Mouse (Mus musculus): ENCODE results near the gene Ankrd17. TPM values are rescaled to one million over a fixed set of nuclear protein-coding genes. Genes with fewer than 3 reads are reported as not detected.

Ankrd17 gene
- total and polyA plus RNA-seq, 2 experiments from 2014 or later, result 23.6 to 61.1 TPM

DNA sequence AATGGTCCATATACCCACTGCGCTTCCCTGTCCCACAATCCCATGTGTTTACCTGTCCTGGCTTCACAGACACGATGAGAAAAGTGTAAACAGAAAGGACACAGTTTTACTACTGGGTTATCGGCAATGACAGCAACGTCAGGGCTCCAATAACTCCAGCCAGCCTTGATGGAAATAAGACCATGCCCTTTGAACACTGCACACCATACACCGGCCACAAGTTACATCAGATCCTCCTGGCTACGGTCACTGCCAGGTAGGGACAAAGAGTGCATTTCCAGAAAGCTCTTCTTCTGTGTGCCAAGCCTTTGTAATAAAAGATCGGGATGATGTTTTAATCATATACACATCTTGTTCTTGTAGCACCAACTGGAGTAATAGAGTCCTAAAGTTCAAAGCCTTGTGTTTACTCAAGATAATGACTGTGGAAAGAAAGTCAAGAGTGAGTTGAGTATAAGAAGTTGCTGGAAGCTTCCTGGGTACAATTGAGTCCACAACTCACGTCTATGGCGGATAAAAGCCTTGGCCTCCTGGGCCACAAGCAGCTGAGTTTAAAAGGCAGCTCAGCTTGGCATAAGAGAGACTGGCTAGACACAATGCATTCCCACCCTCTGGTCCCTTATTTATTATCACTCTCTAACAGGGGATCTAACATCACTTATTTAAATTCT, 163.8 kb downstream of the Ankrd17 start:
- H3K36me3 ChIP-seq (ENCODE audit: insufficient read depth, low read length), result no peaks in the 10 kb centered on the region
- no peaks in the 10 kb centered on the region for H3K27me3 ChIP-seq (ENCODE audit: insufficient read depth, low read length)
- H3K4me2 ChIP-seq (ENCODE audit: low read depth, low read length, poor library complexity, severe bottlenecking), result no peak overlapping the region
- H3K4me1 ChIP-seq (ENCODE audit: insufficient read depth, low read length), result no peaks in the 10 kb centered on the region
- H3K9ac ChIP-seq (replicated peaks; ENCODE audit: low read length, poor library complexity, severe bottlenecking), result no peak overlapping the region
- no peaks in the 10 kb centered on the region for H3K9me3 ChIP-seq (ENCODE audit: low read length)
- no peak for TF ChIP-seq CTCF (IDR thresholded peaks at IDR 0.05)
- no peak overlapping the region for H3K4me3 ChIP-seq (ENCODE audit: low read depth, low read length)
- H3K27ac ChIP-seq (ENCODE audit: low read depth, low read length), result no peak overlapping the region
- 81% methylated on average over 9 of the region's 9 CpGs for WGBS
- DNase-seq (ENCODE audit: low spot score) (no peak), ATAC-seq (ENCODE audit: low FRiP score) (no peak)

DNA sequence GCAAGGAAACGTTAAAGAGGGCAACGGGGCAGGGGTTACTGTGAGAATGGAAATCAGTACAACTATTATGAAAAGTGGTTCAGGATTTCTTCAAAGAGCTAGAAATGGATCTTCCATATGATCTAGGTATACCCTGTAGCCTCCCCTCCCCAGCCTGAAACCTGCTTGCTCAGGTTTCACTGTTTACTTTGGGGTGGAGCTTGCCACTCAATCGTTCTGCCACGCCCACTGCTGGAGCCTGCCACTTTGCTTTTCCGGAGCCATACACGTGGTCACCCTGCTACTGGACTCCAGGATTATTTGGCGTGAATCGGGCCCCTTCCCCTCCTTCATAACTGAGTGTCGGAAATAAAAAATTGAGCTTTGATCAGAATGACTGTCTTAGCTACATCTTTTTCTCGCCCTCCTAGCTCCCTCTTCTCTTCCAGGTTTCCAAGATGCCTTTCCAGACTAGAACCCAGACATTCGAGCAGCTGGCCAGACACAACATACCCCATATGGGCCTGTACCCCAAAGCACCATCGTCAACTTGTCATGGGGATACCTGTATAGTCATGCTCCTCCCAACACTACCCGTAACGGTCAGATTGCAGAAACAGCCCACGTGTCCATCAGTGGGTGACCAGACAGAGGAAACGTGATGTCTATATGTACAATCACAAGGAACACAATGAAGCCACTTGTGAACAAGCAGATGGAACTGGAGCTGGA, 166.3 kb downstream of the Ankrd17 start:
- no peak for ATAC-seq (ENCODE audit: low FRiP score)
- Histone ChIP-seq H3K27ac (ENCODE audit: low read depth, low read length) (no peak overlapping the region), H3K9ac (replicated peaks; ENCODE audit: low read length, poor library complexity, severe bottlenecking) (no peak overlapping the region), H3K9me3 (ENCODE audit: low read length) (no peaks in the 10 kb centered on the region), H3K4me3 (ENCODE audit: low read depth, low read length) (no peak overlapping the region), H3K27me3 (ENCODE audit: insufficient read depth, low read length) (no peaks in the 10 kb centered on the region), H3K4me2 (ENCODE audit: low read depth, low read length, poor library complexity, severe bottlenecking) (no peak overlapping the region), H3K36me3 (ENCODE audit: insufficient read depth, low read length) (no peaks in the 10 kb centered on the region), H3K4me1 (ENCODE audit: insufficient read depth, low read length) (no peaks in the 10 kb centered on the region)
- WGBS, result 67% methylated on average over 16 of the region's 16 CpGs
- DNase-seq (ENCODE audit: low spot score), result no peak
- no peak for TF ChIP-seq CTCF (IDR thresholded peaks at IDR 0.05)

DNA sequence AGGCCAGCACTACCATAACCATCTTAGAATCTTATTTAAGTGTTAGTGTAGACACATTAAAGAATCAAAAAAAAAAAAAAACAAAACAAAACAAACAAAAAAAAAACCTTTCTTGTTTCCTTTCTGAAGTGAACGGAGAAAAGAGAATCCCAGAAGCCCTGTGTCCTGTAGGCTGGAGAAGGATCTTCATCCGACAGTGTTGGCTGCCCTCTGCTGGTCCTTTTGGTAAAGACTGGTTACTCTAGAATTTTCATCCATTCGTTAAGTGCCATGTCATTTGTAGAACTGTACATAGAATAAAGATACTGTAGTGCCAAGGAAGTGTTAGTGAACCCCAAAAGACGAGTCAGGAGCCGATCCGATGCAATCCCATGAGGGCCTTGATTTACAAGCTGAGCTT, 171.5 kb downstream of the Ankrd17 start:
- TF ChIP-seq CTCF (IDR thresholded peaks at IDR 0.05), result peak; percentile 89
- Histone ChIP-seq H3K9me3 (ENCODE audit: low read length) (no peaks in the 10 kb centered on the region), H3K9ac (replicated peaks; ENCODE audit: low read length, poor library complexity, severe bottlenecking) (no peak overlapping the region), H3K4me3 (ENCODE audit: low read depth, low read length) (no peak overlapping the region), H3K27ac (ENCODE audit: low read depth, low read length) (no peak overlapping the region), H3K36me3 (ENCODE audit: insufficient read depth, low read length) (no peaks in the 10 kb centered on the region), H3K4me1 (ENCODE audit: insufficient read depth, low read length) (no peaks in the 10 kb centered on the region), H3K4me2 (ENCODE audit: low read depth, low read length, poor library complexity, severe bottlenecking) (no peak overlapping the region), H3K27me3 (ENCODE audit: insufficient read depth, low read length) (no peaks in the 10 kb centered on the region)
- ATAC-seq (ENCODE audit: low FRiP score) (peak; percentile 60; the same call in 1 of the 2 replicates), DNase-seq (ENCODE audit: low spot score) (peak; percentile 88)
- 29% methylated on average over 6 of the region's 6 CpGs for WGBS

DNA sequence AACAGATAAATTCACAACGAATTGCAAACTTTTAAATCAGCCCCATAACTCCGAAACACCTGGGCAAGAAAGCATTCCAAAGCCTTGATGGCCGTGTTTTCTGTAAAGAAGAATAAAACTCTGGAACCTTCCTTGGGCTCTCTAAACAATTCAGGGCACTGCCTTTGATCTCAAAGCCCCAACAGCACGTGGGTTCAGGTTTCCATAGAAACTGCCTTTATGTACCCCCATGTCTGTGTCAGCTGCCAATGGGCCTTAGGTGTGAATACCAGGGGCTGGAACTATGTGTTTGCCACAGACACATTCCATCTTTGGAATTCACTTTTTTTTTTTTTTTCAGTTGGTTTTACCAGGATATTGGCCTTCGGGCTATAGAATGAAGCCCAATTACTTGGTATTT, 183.6 kb downstream of the Ankrd17 start:
- WGBS, result 59% methylated on average over 5 of the region's 5 CpGs
- H3K27me3 ChIP-seq (ENCODE audit: insufficient read depth, low read length), result no peaks in the 10 kb centered on the region
- H3K9ac ChIP-seq (replicated peaks; ENCODE audit: low read length, poor library complexity, severe bottlenecking), result no peak overlapping the region
- no peaks in the 10 kb centered on the region for H3K9me3 ChIP-seq (ENCODE audit: low read length)
- H3K36me3 ChIP-seq (ENCODE audit: insufficient read depth, low read length), result no peaks in the 10 kb centered on the region
- DNase-seq (ENCODE audit: low spot score), result no peak
- H3K27ac ChIP-seq (ENCODE audit: low read depth, low read length), result no peak overlapping the region
- H3K4me3 ChIP-seq (ENCODE audit: low read depth, low read length), result no peak overlapping the region
- no peak overlapping the region for H3K4me2 ChIP-seq (ENCODE audit: low read depth, low read length, poor library complexity, severe bottlenecking)
- ATAC-seq (ENCODE audit: low FRiP score), result no peak
- TF ChIP-seq CTCF (IDR thresholded peaks at IDR 0.05), result no peak
- H3K4me1 ChIP-seq (ENCODE audit: insufficient read depth, low read length), result no peaks in the 10 kb centered on the region

DNA sequence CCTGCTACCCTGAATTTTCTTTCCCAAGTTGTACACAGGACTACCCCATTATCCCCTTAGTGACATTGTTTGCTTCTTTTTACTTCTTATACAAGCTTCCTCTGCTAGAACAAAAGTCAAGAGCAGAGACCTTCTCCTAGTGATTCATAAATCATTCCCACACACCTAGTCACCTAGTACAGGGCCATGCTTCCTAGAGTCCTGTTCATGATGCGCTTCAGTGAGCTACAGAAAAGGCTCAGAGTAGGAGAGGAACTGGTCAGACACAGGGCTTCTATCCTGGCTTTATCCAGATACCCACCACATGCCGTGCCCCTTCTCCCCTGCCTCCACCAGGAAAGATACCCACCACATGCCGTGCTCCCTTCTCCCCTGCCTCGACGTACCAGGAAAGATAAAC, 187.3 kb downstream of the Ankrd17 start:
- Histone ChIP-seq H3K4me1 (ENCODE audit: insufficient read depth, low read length) (no peaks in the 10 kb centered on the region), H3K4me2 (ENCODE audit: low read depth, low read length, poor library complexity, severe bottlenecking) (no peak overlapping the region), H3K9me3 (ENCODE audit: low read length) (no peaks in the 10 kb centered on the region), H3K36me3 (ENCODE audit: insufficient read depth, low read length) (no peaks in the 10 kb centered on the region), H3K9ac (replicated peaks; ENCODE audit: low read length, poor library complexity, severe bottlenecking) (no peak overlapping the region), H3K4me3 (ENCODE audit: low read depth, low read length) (no peak overlapping the region), H3K27ac (ENCODE audit: low read depth, low read length) (no peak overlapping the region), H3K27me3 (ENCODE audit: insufficient read depth, low read length) (no peaks in the 10 kb centered on the region)
- ATAC-seq (ENCODE audit: low FRiP score) (no peak), DNase-seq (ENCODE audit: low spot score) (no peak)
- TF ChIP-seq CTCF (IDR thresholded peaks at IDR 0.05), result no peak
- 88% methylated on average over 5 of the region's 5 CpGs for WGBS

DNA sequence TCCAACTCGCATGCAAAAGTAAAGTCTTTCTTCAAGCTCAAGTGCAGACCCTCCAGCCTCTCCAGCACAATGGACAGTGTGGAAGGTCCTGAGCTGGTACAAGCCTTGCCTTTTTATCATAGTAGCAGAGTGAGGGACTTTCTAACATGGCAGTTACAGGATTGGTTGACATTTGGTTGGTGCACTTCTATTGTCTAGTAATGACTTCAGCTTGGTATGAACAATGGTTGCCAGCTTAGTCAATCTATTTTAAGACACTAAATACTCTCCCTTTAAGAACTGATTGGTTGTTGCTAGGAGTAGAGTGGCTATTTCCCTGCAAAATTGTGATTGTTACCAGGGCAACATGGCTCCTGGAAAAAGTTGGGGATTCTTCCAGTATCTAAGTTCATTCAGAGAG, 188.3 kb downstream of the Ankrd17 start:
- DNase-seq (ENCODE audit: low spot score), result peak; percentile 6
- H3K27ac ChIP-seq (ENCODE audit: low read depth, low read length), result no peak overlapping the region
- H3K4me1 ChIP-seq (ENCODE audit: insufficient read depth, low read length), result no peaks in the 10 kb centered on the region
- H3K4me3 ChIP-seq (ENCODE audit: low read depth, low read length), result no peak overlapping the region
- TF ChIP-seq CTCF (IDR thresholded peaks at IDR 0.05), result no peak
- H3K27me3 ChIP-seq (ENCODE audit: insufficient read depth, low read length), result no peaks in the 10 kb centered on the region
- WGBS, result 85% methylated on average over 1 of the region's 1 CpGs
- ATAC-seq (ENCODE audit: low FRiP score), result no peak
- no peak overlapping the region for H3K9ac ChIP-seq (replicated peaks; ENCODE audit: low read length, poor library complexity, severe bottlenecking)
- H3K9me3 ChIP-seq (ENCODE audit: low read length), result no peaks in the 10 kb centered on the region
- H3K4me2 ChIP-seq (ENCODE audit: low read depth, low read length, poor library complexity, severe bottlenecking), result no peak overlapping the region
- no peaks in the 10 kb centered on the region for H3K36me3 ChIP-seq (ENCODE audit: insufficient read depth, low read length)

Other genes starting within 250 kb of the Ankrd17 start
- gene Cox18, start 142.6 kb downstream of the Ankrd17 start, total RNA-seq (2014; rRNA removed), result 55.0 and 73.4 TPM in 2 replicates
- gene Cox18, start 142.6 kb downstream of the Ankrd17 start, polyA plus RNA-seq (2015; fragmentation: Nextera tagmentation; extraction: Ambion mirVana), result 45.6 and 48.6 TPM in 2 replicates
- 1.1 TPM in 2 replicates for gene Gm9958, start 627 bp upstream of the Ankrd17 start, total RNA-seq (2014; rRNA removed)
- 1.0 and 1.1 TPM in 2 replicates for gene Gm9958, start 627 bp upstream of the Ankrd17 start, polyA plus RNA-seq (2015; fragmentation: Nextera tagmentation; extraction: Ambion mirVana)
- 0.11 and 0.61 TPM in 2 replicates for gene Alb, start 94.3 kb upstream of the Ankrd17 start, total RNA-seq (2014; rRNA removed)
- 0.07 TPM in 1 of 2 replicates, not detected in the other for gene Alb, start 94.3 kb upstream of the Ankrd17 start, polyA plus RNA-seq (2015; fragmentation: Nextera tagmentation; extraction: Ambion mirVana)
- 0.80 TPM in 1 of 2 replicates, not detected in the other for gene Afp, start 124.2 kb upstream of the Ankrd17 start, total RNA-seq (2014; rRNA removed)
- 0.28 and 0.90 TPM in 2 replicates for gene Afp, start 124.2 kb upstream of the Ankrd17 start, polyA plus RNA-seq (2015; fragmentation: Nextera tagmentation; extraction: Ambion mirVana)
- gene Afm, start 152.4 kb upstream of the Ankrd17 start, total RNA-seq (2014; rRNA removed), result not detected in 2 replicates
- not detected in 2 replicates for gene Afm, start 152.4 kb upstream of the Ankrd17 start, polyA plus RNA-seq (2015; fragmentation: Nextera tagmentation; extraction: Ambion mirVana)
- gene 5830473C10Rik, start 194.5 kb upstream of the Ankrd17 start, total RNA-seq (2014; rRNA removed), result 0.19 TPM in 1 of 2 replicates, not detected in the other
- gene 5830473C10Rik, start 194.5 kb upstream of the Ankrd17 start, polyA plus RNA-seq (2015; fragmentation: Nextera tagmentation; extraction: Ambion mirVana), result 0.19 and 0.32 TPM in 2 replicates

Measured in midbrain, postnatal 0 days (tissue).